Mouse (Mus musculus) cerebral cortex, adult 2 months (tissue): ENCODE results near the gene Pole2.

Experiments
- WGBS: fragments of 180-500 bp; shearing (Covaris S2); methylation state at CpG from one replicate; pipeline ENCODE4 v1.1.7; 2018; 5-methylcytosine and 5-hydroxymethylcytosine counted together

Pole2 gene

DNA sequence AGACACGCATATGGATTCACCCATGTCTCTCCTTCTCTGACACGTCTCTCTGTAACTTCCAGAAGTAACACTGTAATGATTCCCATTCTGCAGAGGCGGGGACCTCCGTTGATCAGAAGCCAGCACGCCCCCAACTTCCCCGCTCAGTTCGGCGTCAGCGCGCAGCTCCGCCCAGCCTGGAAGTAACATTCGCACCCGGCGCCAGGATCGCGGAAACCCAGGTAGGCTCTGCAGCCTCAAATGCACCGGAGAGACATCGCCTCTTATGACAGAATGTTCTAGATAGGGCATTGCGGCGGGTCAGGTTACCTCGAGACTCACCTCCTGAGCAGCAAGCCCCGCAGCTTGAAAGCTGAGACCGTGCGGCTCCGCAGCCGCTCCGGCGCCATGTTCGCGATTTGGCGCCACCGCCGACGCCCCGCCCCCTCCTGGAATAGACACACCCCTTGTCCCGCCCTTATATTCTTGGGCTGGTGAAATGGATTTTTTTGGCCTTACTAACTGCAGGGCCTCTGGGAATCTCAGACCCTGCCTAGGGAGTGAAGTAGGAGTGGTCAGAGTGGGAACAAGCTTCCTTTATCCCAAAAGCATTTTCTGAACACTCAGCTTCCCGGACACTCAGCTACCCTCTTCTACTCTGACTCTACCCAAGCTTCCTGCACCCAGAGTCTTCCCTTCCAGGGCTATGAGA is at the start of gene Pole2:
Gene Pole2, minus strand, starts transcription at position 420 of the 691 bp plus-strand sequence.
- WGBS = under 1% methylated on average over 37 of the region's 37 CpGs

DNA sequence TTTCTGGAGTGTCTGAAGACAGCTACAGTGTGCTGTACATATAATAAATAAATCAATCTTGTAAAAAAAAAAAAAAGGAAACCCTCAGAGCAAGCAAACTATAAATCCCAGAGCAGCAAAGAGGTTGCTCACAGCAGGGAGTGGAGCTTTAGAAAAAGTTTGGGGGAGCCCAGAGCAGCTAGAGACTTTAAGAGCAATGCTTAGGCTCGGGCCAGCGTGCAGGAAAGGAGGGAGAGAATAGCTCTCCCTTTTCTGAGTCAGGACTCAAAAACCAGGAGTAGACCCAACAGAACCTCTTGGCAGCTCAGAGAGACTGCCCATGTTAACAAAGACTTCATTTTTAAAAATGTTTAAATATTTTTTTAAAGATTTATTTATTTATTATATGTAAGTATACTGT is 41.0 kb upstream of the Pole2 start:
- WGBS = 81% methylated on average over 2 of the region's 2 CpGs

DNA sequence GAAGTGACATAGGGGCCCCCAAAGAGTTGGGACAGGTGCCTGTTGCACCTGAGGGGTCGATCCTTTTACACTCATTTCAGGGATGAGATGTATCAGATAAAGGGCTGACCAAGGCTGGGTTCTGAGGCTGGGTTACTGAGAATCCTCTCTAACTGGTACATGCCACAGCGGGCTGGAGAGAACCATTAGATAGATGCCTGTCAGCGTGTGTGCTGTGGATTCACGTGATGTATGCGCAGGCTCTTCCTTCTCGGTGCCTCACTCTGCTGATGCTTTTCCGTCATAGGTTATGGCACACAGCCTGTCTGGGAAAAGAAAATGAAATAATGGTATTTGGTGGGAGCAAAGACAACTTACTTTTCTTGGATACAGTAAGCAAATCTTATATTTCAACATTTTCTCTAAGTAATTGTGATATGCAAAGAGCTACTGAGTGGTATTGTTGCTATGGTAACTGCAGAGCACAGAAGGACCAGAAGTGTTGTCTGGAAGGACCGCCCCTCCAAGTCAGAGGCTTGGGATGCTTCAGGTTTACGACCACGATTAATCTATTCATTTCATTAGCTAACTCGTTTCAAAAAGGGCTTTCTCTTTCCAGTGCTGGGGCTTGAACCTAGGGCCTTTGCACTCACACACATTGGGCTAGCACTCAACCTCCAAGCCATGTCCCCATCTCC is 40.1 kb upstream of the Pole2 start:
- WGBS = 50% methylated on average over 11 of the region's 11 CpGs

DNA sequence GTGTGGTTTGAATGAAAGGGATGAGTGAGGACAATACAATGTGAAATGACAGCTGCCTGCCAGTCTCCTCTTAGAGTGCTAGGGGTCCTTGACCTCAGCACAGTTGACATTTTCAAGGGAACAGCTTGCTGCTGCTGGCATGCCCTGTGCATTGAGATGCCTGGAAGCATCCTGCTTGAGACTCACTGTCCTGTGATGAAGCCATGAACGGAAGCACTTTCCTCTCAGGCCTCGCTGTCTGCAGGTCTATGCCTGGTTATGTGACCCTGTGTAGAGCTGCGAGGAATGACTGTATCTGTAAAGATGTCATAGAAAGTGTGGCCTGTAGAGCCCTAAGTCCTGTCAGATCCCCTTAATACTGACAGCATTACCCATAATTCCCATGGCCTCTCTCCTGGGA is 37.0 kb upstream of the Pole2 start:
- 95% methylated on average over 3 of the region's 3 CpGs for WGBS

DNA sequence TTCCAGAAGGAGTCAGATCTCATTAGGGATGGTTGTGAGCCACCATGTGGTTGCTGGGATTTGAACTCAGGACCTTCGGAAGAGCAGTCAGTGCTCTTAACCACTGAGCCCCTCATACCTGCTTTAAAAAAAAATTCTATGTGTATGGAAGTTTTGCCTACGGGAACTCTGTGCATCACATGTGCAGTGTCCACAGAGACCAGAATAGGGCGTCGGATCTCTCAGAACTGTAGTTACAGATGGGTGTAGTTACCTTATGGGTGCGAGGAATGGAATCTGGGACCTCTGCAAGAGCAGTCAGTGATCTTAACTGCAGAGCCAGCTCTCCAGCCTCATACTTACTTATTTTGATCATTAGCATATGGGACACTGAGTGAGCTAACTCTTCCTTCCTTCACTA is 34.3 kb upstream of the Pole2 start:
- WGBS = 95% methylated on average over 5 of the region's 5 CpGs

DNA sequence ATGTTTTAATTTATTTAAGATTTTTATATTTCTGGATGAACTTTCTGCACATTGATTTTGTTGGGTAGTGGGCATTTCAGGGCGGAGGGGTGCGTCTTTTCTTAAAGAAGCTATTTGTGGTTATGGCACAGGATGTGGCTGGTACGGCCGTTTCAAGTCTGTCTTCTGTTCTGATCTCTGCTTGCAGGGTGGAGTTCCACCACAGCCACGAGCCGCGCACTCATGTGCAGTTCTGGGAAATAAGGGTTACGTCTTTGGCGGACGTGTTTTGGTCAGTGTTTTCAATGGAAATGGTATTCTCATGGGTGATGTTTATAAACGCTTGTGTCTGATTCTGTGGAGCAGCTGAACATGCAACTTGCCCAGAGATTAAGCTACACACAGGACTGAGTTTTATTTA is 29.8 kb upstream of the Pole2 start:
- WGBS = 89% methylated on average over 11 of the region's 11 CpGs

DNA sequence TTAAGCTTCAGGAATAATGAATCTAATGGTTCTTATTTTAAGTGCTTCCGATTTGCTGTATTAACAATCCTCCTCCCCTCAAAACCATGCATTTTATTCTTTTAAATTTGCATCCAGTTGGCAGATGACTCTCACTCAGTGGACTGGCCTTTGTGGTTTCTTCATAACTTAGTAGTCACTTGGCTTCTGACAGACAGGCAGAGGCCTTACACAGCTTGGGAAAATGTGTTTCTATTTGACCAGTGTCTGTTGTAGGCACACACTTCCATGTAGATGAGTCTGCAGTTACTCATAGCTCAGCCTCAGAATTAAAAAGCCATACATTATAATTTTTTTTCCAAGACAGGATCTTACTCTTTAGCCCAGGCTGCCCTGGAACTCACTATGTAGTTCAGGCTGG is 25.8 kb upstream of the Pole2 start:
- WGBS = 98% methylated on average over 1 of the region's 1 CpGs

DNA sequence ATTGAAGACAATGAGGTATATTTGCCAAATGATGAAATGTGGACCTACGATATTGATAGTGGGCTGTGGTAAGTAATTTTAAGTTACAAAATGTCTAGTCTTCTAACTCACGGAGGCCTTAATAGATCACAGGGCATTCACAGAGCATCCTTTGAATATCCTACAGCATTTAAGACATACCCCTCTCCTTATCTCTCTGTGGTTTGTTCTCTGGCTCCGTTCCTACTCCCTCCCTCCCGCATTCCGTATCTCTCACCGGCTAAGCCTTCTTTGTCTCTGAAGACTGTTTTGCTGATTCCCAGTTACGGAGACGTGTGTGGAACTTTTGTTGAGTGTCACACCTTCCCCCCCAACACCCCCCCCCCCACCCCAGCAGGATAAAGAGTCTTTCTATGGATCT is 22.8 kb upstream of the Pole2 start:
- WGBS = 82% methylated on average over 8 of the region's 8 CpGs

DNA sequence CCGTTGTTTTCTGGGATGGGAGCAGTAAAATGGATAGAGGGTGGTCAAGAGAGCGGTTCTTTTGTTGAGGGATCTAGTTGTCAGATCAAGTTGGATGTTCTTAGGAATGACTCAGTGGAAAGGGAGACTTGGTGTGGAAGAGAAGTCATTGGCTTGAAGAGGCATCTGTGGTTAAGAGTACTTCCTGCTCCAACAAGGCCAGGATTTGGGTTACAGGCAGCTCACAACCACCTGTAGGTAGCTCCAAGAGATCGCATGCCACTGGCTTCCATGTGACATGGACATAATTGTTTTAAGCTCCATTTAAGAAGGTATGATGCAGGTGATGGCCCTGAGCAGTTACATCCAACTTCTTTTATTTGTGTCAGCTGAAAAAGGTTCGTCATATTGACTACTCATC is 21.8 kb upstream of the Pole2 start:
- WGBS = 94% methylated on average over 4 of the region's 4 CpGs

DNA sequence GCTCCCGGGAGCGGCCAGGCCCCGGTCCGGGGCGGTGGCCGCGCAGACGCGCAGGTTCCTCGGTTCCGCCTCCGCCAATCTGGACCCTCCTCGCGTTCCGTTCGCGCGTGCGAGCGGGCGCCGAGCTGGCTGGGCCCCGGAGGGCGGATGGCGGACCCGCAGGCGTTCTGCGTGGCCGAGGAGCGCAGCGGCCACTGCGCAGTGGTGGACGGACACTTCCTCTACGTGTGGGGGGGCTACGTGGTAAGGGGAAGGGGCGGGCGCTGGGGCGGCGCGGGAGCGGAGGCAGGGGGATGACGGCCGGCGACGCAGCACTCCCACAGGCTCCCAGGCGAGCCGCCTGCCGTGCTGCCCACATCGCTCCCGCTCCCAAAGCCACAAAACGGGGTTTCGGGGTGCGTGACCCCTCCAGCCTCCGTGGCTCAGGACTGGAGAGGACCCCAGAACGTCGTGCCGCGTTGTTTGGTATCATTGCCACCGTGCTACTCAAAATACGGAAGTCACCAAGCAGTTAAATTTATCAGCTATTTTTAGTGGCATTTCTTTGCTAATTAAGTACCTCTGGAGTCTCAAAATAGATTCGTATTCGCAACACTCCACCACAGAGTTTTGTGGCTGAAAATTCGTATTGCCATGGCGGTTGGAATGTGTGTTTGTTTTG is 13.9 kb upstream of the Pole2 start:
- WGBS = 1% methylated on average over 61 of the region's 64 CpGs

DNA sequence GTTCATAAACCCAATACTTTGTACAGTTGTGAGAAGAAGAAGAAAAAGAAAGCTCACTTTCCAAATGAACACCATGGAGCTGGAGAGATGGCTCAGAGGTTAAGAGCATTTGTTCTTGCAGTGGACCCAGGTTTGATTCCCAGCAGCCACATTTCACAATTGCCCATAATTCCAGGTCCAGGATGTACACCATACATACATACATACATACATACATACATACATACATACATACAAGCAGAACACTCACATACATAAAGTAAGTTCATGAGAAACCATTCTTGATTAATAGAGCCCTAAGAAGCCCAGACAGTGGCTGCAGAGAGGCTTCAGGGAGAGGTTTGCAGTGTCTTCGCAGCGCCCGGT is 13.4 kb upstream of the Pole2 start:
- WGBS = 0% methylated on average over 3 of the region's 3 CpGs

DNA sequence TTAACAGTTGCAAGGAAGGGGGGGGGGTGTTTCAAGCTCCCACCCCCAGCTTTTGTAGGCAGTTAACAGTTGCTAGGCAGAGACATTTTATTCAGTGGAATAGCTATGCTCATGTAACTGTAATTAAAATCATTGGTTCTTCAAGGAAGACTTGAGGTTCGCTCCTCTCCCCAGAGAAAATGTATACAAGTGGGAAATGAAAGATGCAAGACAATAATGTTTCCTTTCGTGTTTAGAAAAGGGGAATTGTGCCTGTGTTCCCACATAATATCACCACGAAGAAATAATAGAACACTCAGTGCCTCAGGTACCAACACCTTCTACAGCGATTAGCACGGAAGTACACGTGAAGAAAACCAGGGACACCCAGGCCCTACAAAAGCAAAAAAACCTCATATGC is 12.9 kb upstream of the Pole2 start, which contains the start of gene Klhdc1:
Gene Klhdc1, plus strand, starts transcription at position 301 of the 400 bp plus-strand sequence.
- 40% methylated on average over 6 of the region's 6 CpGs for WGBS

DNA sequence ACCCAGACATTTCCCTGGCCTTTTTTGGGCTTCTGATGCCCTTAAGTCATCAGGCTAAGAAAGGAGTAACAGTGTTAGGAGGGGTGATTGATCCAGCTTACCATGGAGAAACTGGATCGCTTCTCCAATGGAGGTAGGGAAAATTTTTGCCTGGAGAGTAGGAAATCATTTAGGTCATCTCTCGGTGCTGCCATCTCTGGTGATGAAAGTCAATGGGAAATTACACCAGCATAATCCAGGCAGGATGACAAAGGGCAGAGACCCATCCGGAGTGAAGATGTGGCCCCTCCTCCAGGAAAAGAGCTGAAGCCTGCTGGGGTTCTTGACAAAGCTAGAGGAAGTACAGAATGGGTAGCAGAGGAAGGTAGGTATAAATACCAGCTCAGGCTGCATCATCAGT is 10.3 kb upstream of the Pole2 start:
- 41% methylated on average over 3 of the region's 3 CpGs for WGBS

DNA sequence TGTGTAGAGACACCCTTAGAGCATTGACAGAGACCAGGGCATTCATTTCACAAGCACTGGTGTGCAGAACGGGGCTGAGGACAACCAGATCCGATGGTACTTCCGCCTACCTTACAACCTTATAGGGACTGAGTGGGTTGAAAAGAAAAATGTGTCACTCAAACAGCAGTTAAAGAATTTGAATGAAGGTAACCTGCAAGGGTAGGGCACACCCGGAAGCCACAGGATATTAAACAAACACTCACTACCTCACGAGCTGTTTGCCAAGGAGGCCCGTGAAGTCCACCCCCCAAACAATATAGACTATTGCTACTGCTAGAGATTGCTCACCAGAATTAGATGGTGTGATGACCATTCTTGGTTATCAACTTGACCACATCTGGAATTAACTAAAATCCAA is 7.8 kb upstream of the Pole2 start:
- 85% methylated on average over 6 of the region's 6 CpGs for WGBS

DNA sequence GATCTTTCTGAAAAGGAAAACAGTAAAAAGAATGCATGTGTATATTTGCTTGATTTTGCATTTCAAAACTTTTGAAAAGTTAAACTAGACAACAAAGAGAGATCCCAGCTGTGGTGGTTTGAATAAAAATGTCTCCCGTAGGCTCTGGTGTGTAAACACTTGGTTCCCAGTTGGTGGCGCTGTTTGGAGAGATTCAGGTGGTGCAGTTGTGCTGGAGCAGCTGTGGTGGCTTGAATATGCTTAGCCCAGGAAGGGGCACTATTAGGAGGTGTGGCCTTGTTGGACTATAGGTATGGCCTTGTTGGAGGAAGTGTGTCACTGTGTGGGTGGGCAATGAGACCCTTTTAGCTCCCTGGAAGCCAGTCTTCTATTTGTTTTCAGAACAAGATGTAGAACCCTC is 1.3 kb upstream of the Pole2 start:
- 58% methylated on average over 2 of the region's 2 CpGs for WGBS

DNA sequence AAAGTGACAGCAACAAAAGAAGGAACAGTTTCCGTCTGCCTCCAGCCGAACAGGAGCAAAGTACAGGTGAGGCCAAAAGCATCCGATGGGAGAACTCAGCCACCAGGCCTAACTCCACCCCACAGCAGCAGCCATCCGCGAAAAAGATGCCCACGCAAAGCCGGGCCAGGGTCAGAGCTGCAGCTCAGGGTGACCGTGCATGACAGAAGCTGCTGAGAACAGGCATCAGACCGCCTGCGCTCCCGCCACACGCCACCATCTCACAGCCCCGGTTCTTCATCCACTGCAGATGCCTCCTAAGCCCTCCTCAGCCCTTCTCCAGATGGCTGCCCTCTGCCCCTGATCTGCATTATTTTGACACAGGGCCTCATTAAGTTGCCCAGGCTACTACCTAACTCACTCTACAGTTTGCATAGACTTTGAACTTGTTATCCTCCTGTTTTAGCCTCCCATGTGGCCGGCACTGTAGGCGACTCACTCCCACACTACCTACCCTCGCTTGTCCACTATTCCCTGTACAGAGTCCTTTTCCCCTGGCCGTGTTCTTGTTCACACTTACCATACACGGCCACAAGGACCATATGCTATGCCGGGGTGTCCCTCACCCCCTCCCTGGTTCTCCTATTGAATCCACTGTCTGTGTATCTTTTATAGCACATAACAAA is 7.2 kb downstream of the Pole2 start:
- 93% methylated on average over 19 of the region's 19 CpGs for WGBS

DNA sequence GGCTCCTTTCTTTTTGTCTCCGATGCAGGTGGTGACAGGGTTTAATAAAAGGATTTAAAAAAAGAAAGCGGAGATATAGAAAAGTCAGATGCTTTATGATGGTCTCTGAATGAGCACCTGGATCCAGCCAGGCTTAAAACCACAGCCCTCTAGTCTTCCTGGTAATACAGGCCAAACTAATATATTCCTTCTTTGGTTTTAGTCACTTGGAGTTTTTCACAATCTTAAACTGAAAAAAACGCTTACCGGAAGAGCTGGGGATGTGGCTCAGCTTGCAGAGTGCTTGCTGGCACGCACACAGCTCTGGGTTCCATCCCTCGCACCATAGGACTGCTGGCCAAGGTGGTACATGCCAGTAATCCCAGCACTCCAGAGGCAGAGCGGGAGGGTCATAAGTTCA is 11.4 kb downstream of the Pole2 start:
- WGBS = 76% methylated on average over 7 of the region's 7 CpGs

DNA sequence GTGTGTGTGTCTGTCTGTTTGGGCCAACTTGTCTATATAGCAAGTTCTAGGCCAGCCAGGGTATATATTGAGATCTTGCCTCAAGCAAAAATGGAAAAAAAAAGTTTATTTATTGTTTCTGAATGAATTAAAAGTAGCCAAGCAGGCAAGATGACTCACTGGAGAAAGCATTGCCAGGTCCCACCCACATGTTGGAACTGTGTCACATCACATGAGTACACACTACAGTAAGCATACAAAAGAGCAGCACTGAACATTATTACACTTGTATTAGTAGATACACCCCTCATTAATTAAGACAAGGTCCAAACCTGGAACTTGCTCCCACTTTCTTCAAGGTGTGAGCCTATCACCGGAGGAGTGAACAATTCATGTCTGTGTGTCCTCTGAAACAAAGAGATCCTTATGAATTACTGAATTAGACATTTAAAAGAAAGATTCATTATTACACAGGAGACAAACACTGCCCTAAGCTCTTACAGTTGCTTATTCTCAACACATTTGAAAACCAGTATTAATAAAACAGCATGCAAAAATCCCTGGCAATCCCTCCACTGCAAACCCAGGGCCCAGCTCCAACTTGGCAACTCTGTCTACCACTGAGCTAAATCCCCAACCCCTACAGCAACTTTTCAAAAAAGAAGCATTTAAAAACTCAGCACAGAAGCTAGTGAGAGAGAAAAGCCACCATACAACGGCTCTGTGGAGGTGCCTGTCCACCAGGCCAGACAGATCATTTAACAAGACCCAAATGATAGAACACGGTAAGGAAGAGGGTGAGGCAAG is 12.8 kb downstream of the Pole2 start:
- WGBS = 47% methylated on average over 3 of the region's 3 CpGs

DNA sequence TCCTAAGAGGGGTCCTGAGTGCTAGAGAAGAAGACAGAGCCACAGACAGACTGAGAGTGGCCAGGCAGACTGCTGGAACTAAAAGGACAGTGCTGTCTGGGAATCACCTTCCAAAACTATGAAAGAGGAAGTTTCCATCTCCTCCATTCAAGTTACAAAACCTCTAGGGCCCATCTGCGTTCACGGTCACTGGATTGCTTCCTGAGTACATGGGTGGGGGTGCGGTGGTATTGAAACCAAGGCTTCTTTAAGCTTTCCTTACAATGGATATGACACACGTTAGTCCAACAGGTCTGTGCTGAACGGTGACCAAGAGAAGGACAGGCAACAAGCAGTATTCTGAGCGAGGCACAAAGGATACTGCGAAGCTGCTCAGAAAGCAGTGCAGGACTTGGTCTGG is 13.6 kb downstream of the Pole2 start:
- WGBS = 92% methylated on average over 7 of the region's 7 CpGs

DNA sequence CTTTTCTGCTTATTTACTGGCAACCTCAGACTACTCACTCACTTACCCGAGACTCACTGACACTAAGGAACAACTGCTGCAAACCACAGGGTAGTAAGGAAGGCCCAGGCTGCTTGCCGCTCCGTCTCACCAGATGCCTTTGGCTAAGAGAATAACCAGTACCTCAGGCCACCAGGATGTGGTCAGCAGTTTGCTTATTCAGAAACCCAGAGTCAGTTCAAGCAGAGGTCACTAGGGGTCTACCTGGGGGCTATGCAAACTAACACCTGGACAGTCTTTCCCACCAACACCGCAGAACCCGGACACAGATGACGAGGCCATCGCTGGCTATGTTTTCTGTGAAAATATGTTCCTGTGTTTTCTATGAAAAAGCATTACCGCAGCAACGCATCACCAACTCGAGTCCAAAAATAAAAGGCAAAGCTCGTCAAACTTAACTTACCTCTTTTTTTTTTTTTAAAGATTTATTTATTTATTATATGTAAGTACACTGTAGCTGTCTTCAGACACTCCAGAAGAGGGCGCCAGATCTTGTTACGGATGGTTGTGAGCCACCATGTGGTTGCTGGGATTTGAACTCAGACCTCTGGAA is 14.7 kb downstream of the Pole2 start:
- WGBS = 86% methylated on average over 13 of the region's 13 CpGs

DNA sequence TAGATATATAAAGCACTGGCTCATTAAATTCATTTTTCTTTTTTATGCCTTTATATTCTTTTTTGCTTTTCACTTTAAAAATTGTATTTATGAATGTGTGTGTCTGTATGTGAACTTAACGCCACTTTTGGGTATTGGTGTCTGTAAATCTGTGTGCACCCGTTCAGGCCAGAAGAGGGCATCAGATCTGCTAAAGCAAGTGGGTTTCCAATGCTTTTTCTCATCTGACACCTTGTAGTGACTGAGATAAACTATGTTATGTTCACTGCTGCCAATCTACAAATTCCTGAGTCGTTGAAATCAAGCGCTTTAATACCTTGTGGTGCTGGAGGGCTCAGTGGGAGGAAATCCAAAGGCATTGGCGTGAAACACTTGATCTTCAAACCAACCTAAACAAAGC is 16.9 kb downstream of the Pole2 start:
- 65% methylated on average over 5 of the region's 5 CpGs for WGBS
